Mouse (Mus musculus): ENCODE measurements at regions not wholly inside any gene's neighbourhood (a gene's known extent, or its start where the extent isn't known, plus 50 kb on each side); places are given as distances from the start of the nearest gene placed in this dataset.

DNA sequence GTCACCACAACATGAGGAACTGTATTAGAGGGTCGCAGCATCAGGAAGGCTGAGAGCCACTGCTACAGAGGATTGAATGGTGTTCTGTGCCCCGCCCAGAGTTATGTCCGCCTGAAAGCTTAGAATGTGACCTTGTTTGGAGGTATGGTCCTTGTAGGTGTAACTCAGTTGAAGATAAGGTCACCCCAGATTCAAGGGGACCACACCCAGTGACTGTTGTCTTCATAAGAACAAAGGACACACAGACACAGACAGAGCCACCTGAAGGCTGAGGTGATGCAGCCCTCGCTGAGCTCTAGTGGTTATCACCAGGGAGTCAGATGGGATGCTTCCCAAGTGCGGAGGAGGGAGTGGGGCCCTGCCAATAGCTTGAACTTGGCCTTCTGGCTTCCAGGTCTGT, 89.9 kb upstream of the 1600014C23Rik start:
- TF ChIP-seq FLI1 (IDR thresholded peaks at IDR 0.05; ENCODE audit: low read length): no peak
- TF ChIP-seq GATA1 (IDR thresholded peaks at IDR 0.05; ENCODE audit: borderline replicate concordance, low read length): no peak
